Mouse (Mus musculus): ENCODE results near the gene Krt87. TPM values are rescaled to one million over a fixed set of nuclear protein-coding genes. Genes with fewer than 3 reads are reported as not detected.

The Krt87 gene
- total and polyA plus RNA-seq, 3 experiments: not detected

DNA sequence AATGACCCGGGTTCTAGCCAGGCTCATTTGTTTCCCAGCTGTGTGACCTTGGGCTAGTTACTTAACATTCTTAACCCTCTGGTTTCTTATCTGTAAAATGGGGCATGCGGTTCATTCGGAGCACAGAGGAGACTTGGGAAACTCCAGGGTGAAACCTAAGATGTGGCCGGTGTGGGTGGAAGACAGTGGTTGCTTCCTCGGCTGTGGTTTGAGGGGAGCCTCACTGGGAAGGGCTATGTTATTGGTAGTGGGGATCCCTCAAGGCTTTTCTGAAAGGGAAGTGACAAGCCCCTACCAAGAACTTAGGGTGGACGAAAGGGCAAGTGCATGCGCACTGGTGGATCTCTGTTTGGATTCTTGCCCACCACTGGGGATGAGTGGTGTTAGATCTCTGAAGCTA, 54.0 kb downstream of the Krt87 start:
- no peaks in the 10 kb centered on the region for H3K27me3 ChIP-seq (ENCODE audit: insufficient read depth, low read length)
- peaks cover 54% of the 10 kb centered on the region for H3K9me3 ChIP-seq (replicated peaks)
- no peak overlapping the region for H3K4me3 ChIP-seq (ENCODE audit: low read depth, low read length)
- ATAC-seq (ENCODE audit: extremely low read depth, insufficient number of reproducible peaks, low FRiP score, poor library complexity, severe bottlenecking) (no peak), DNase-seq (ENCODE audit: low spot score) (no peak)
- no peaks in the 10 kb centered on the region for H3K36me3 ChIP-seq (replicated peaks)
- no peaks in the 10 kb centered on the region for H3K4me1 ChIP-seq (ENCODE audit: insufficient read depth, low read depth, low read length)
- TF ChIP-seq TAL1 (conservative IDR thresholded peaks at IDR 0.05; ENCODE audit: low read depth, low read length) (no peak), CTCF (IDR thresholded peaks at IDR 0.05; ENCODE audit: low read depth, low read length) (no peak), POLR2AphosphoS5 (IDR thresholded peaks at IDR 0.05; ENCODE audit: insufficient replicate concordance, low read depth, low read length) (no peak), GATA1 (IDR thresholded peaks at IDR 0.05; ENCODE audit: borderline replicate concordance, low read length) (no peak), GATA2 (IDR thresholded peaks at IDR 0.05; ENCODE audit: borderline replicate concordance, low read depth, low read length) (no peak)

GRCm38 (mm10) chr15:101382811-101383210, 55.8 kb downstream of the Krt87 start:
- Histone ChIP-seq H3K4me1 (ENCODE audit: insufficient read depth, low read depth, low read length) (no peaks in the 10 kb centered on the region), H3K9me3 (replicated peaks) (peaks cover 52% of the 10 kb centered on the region), H3K36me3 (replicated peaks) (no peaks in the 10 kb centered on the region), H3K4me3 (ENCODE audit: low read depth, low read length) (no peak overlapping the region), H3K27me3 (ENCODE audit: insufficient read depth, low read length) (peaks cover 2% of the 10 kb centered on the region; the same call in 1 of the 2 replicates)
- ATAC-seq (ENCODE audit: extremely low read depth, insufficient number of reproducible peaks, low FRiP score, poor library complexity, severe bottlenecking) (no peak), DNase-seq (ENCODE audit: low spot score) (no peak)
- no peak for TF ChIP-seq TAL1 (conservative IDR thresholded peaks at IDR 0.05; ENCODE audit: low read depth, low read length)
- no peak for TF ChIP-seq POLR2AphosphoS5 (IDR thresholded peaks at IDR 0.05; ENCODE audit: insufficient replicate concordance, low read depth, low read length)
- no peak for TF ChIP-seq GATA2 (IDR thresholded peaks at IDR 0.05; ENCODE audit: borderline replicate concordance, low read depth, low read length)
- TF ChIP-seq GATA1 (IDR thresholded peaks at IDR 0.05; ENCODE audit: borderline replicate concordance, low read length): no peak
- no peak for TF ChIP-seq CTCF (IDR thresholded peaks at IDR 0.05; ENCODE audit: low read depth, low read length)

DNA sequence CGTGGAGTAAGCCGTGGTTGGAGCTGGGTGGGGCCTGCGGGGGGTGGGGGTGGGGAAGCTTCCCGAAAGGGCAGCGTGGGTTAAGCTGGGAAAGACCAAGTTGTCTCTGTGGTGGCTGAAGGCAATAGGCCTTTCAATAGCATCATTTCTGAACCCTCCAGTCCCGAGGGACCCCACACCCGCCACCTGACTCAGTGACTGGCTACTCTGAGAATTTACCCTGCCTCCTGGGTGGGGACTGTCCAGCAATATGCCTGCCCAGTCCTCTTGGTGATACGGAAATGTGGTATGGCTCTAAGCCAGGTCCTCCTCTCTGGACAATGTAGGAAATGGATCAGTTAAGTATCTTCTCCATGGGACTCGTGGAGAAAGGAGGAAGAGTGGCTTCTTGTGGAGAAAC, 56.8 kb downstream of the Krt87 start:
- Histone ChIP-seq H3K9me3 (replicated peaks) (peaks cover 52% of the 10 kb centered on the region), H3K36me3 (replicated peaks) (no peaks in the 10 kb centered on the region), H3K27me3 (ENCODE audit: insufficient read depth, low read length) (peaks cover 2% of the 10 kb centered on the region; the same call in 1 of the 2 replicates), H3K4me1 (ENCODE audit: insufficient read depth, low read depth, low read length) (no peaks in the 10 kb centered on the region), H3K4me3 (ENCODE audit: low read depth, low read length) (no peak overlapping the region)
- ATAC-seq (ENCODE audit: extremely low read depth, insufficient number of reproducible peaks, low FRiP score, poor library complexity, severe bottlenecking) (no peak), DNase-seq (ENCODE audit: low spot score) (no peak)
- TF ChIP-seq CTCF (IDR thresholded peaks at IDR 0.05; ENCODE audit: low read depth, low read length) (no peak), GATA2 (IDR thresholded peaks at IDR 0.05; ENCODE audit: borderline replicate concordance, low read depth, low read length) (no peak), TAL1 (conservative IDR thresholded peaks at IDR 0.05; ENCODE audit: low read depth, low read length) (no peak), GATA1 (IDR thresholded peaks at IDR 0.05; ENCODE audit: borderline replicate concordance, low read length) (no peak), POLR2AphosphoS5 (IDR thresholded peaks at IDR 0.05; ENCODE audit: insufficient replicate concordance, low read depth, low read length) (no peak)

Other genes with a start within 250 kb of the Krt87 start
- not detected in 2 replicates for gene Grasp, start 214.6 kb downstream of the Krt87 start, total RNA-seq (2014; fragmentation: Nextera tagmentation)
- 0.16 TPM in 1 of 2 replicates, not detected in the other for gene Grasp, start 214.6 kb downstream of the Krt87 start, total RNA-seq (2017)
- 0.04 and 0.09 TPM in 2 replicates for gene Grasp, start 214.6 kb downstream of the Krt87 start, polyA plus RNA-seq (2012)
- gene Nr4a1, start 184.5 kb downstream of the Krt87 start, total RNA-seq (2014; fragmentation: Nextera tagmentation): not detected in 2 replicates
- gene Nr4a1, start 184.5 kb downstream of the Krt87 start, total RNA-seq (2017): not detected in 2 replicates
- 0.04 TPM in 1 of 2 replicates, not detected in the other for gene Nr4a1, start 184.5 kb downstream of the Krt87 start, polyA plus RNA-seq (2012)
- 5.9 and 11.0 TPM in 2 replicates for gene Atg101, start 154.5 kb downstream of the Krt87 start, total RNA-seq (2014; fragmentation: Nextera tagmentation)
- 34.6 and 35.3 TPM in 2 replicates for gene Atg101, start 154.5 kb downstream of the Krt87 start, total RNA-seq (2017)
- 42.5 and 55.1 TPM in 2 replicates for gene Atg101, start 154.5 kb downstream of the Krt87 start, polyA plus RNA-seq (2012)
- gene 6030408B16Rik, start 145.6 kb downstream of the Krt87 start, total RNA-seq (2014; fragmentation: Nextera tagmentation): not detected in 2 replicates
- gene 6030408B16Rik, start 145.6 kb downstream of the Krt87 start, total RNA-seq (2017): 0.12 TPM in 1 of 2 replicates, not detected in the other
- 0.09 TPM in 1 of 2 replicates, not detected in the other for gene 6030408B16Rik, start 145.6 kb downstream of the Krt87 start, polyA plus RNA-seq (2012)
- not detected in 2 replicates for gene Krt80, start 68.6 kb downstream of the Krt87 start, total RNA-seq (2014; fragmentation: Nextera tagmentation)
- gene Krt80, start 68.6 kb downstream of the Krt87 start, total RNA-seq (2017): 0.11 and 0.12 TPM in 2 replicates
- not detected in 2 replicates for gene Krt80, start 68.6 kb downstream of the Krt87 start, polyA plus RNA-seq (2012)
- gene Krt7, start 27.8 kb downstream of the Krt87 start, total RNA-seq (2014; fragmentation: Nextera tagmentation): not detected in 2 replicates
- under 0.01 and 0.49 TPM in 2 replicates for gene Krt7, start 27.8 kb downstream of the Krt87 start, total RNA-seq (2017)
- gene Krt7, start 27.8 kb downstream of the Krt87 start, polyA plus RNA-seq (2012): 0.11 and 0.13 TPM in 2 replicates
- gene Krt88, start 8.9 kb upstream of the Krt87 start, total RNA-seq (2014; fragmentation: Nextera tagmentation): not detected in 2 replicates
- not detected in 2 replicates for gene Krt88, start 8.9 kb upstream of the Krt87 start, total RNA-seq (2017)
- not detected in 2 replicates for gene Krt88, start 8.9 kb upstream of the Krt87 start, polyA plus RNA-seq (2012)
- gene Krt81, start 24.9 kb upstream of the Krt87 start, total RNA-seq (2014; fragmentation: Nextera tagmentation): not detected in 2 replicates
- not detected in 2 replicates for gene Krt81, start 24.9 kb upstream of the Krt87 start, total RNA-seq (2017)
- not detected in 2 replicates for gene Krt81, start 24.9 kb upstream of the Krt87 start, polyA plus RNA-seq (2012)
- gene Krt86, start 34.7 kb upstream of the Krt87 start, total RNA-seq (2014; fragmentation: Nextera tagmentation): not detected in 2 replicates
- 0.11 TPM in 1 of 2 replicates, not detected in the other for gene Krt86, start 34.7 kb upstream of the Krt87 start, total RNA-seq (2017)
- gene Krt86, start 34.7 kb upstream of the Krt87 start, polyA plus RNA-seq (2012): not detected in 2 replicates
- gene Krt83, start 52.7 kb upstream of the Krt87 start, total RNA-seq (2014; fragmentation: Nextera tagmentation): not detected in 2 replicates
- gene Krt83, start 52.7 kb upstream of the Krt87 start, total RNA-seq (2017): not detected in 2 replicates
- gene Krt83, start 52.7 kb upstream of the Krt87 start, polyA plus RNA-seq (2012): not detected in 2 replicates
- gene Gm49425, start 78.5 kb upstream of the Krt87 start, total RNA-seq (2014; fragmentation: Nextera tagmentation): not detected in 2 replicates
- not detected in 2 replicates for gene Gm49425, start 78.5 kb upstream of the Krt87 start, total RNA-seq (2017)
- gene Gm49425, start 78.5 kb upstream of the Krt87 start, polyA plus RNA-seq (2012): not detected in 2 replicates
- gene Krt84, start 94.0 kb upstream of the Krt87 start, total RNA-seq (2014; fragmentation: Nextera tagmentation): not detected in 2 replicates
- gene Krt84, start 94.0 kb upstream of the Krt87 start, total RNA-seq (2017): 0.05 TPM in 1 of 2 replicates, not detected in the other
- not detected in 2 replicates for gene Krt84, start 94.0 kb upstream of the Krt87 start, polyA plus RNA-seq (2012)
- gene Krt82, start 111.9 kb upstream of the Krt87 start, total RNA-seq (2014; fragmentation: Nextera tagmentation): not detected in 2 replicates
- gene Krt82, start 111.9 kb upstream of the Krt87 start, total RNA-seq (2017): not detected in 2 replicates
- gene Krt82, start 111.9 kb upstream of the Krt87 start, polyA plus RNA-seq (2012): not detected in 2 replicates
- gene Krt90, start 124.1 kb upstream of the Krt87 start, total RNA-seq (2014; fragmentation: Nextera tagmentation): not detected in 2 replicates
- not detected in 2 replicates for gene Krt90, start 124.1 kb upstream of the Krt87 start, total RNA-seq (2017)
- gene Krt90, start 124.1 kb upstream of the Krt87 start, polyA plus RNA-seq (2012): not detected in 2 replicates
- not detected in 2 replicates for gene Krt75, start 135.1 kb upstream of the Krt87 start, total RNA-seq (2014; fragmentation: Nextera tagmentation)
- gene Krt75, start 135.1 kb upstream of the Krt87 start, total RNA-seq (2017): 0.05 TPM in 1 of 2 replicates, not detected in the other
- gene Krt75, start 135.1 kb upstream of the Krt87 start, polyA plus RNA-seq (2012): not detected in 2 replicates
- gene Gm5414, start 189.4 kb upstream of the Krt87 start, total RNA-seq (2014; fragmentation: Nextera tagmentation): not detected in 2 replicates
- gene Gm5414, start 189.4 kb upstream of the Krt87 start, total RNA-seq (2017): not detected in 2 replicates
- gene Gm5414, start 189.4 kb upstream of the Krt87 start, polyA plus RNA-seq (2012): not detected in 2 replicates
- not detected in 2 replicates for gene Gm5478, start 208.6 kb upstream of the Krt87 start, total RNA-seq (2014; fragmentation: Nextera tagmentation)
- gene Gm5478, start 208.6 kb upstream of the Krt87 start, total RNA-seq (2017): 0.33 TPM in 1 of 2 replicates, not detected in the other
- not detected in 2 replicates for gene Gm5478, start 208.6 kb upstream of the Krt87 start, polyA plus RNA-seq (2012)
- not detected in 2 replicates for gene Krt6b, start 241.5 kb upstream of the Krt87 start, total RNA-seq (2014; fragmentation: Nextera tagmentation)
- not detected in 2 replicates for gene Krt6b, start 241.5 kb upstream of the Krt87 start, total RNA-seq (2017)
- gene Krt6b, start 241.5 kb upstream of the Krt87 start, polyA plus RNA-seq (2012): not detected in 2 replicates